Comparison of ENCODE assay signal across 7 mouse cellular contexts in the genomic region with DNA sequence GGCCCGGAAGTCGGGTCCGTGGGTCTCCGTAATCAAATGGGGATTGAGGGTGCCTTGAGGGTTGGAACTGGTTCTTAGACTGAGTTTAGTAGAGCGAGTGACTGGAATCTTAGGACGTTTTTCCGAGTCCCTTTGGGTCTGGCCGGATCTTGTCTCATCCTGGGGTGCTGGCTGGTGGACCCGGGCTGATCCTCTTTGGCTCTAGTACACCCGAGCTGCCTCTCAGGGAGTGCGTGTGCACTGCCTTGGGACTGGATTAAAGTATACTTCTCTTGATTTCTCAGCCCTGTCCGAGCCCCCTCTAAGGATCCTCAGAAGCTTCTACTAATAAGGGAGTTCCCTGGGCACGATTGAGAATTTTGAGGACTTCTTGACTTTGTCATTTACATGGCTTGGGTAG. TPM values are rescaled to one million over a fixed set of nuclear protein-coding genes. Genes with fewer than 3 reads are reported as not detected.
A peak's percentile ranks its signal among the peaks of the same experiment; 100 is the strongest.
DNase-seq lines count a peak whose midpoint lies in the region; ATAC-seq and TF ChIP-seq lines count a peak whose summit lies in the region.

No protein-coding gene starts in this region.

- no peaks in the 10 kb centered on the region for H3K36me3 ChIP-seq in testis, adult 2 months (ENCODE audit: control insufficient read depth, insufficient read depth, low read length)
- no peaks in the 10 kb centered on the region; the same call in 1 of the 2 replicates for H3K36me3 ChIP-seq in forebrain, embryonic 12.5 days (replicated peaks)
- H3K36me3 ChIP-seq in liver, embryonic 13.5 days, result peaks cover 15% of the 10 kb centered on the region

- no peaks in the 10 kb centered on the region for H3K4me1 ChIP-seq in testis, adult 2 months (ENCODE audit: control insufficient read depth, insufficient read depth, low read length)
- peaks cover 9% of the 10 kb centered on the region for H3K4me1 ChIP-seq in forebrain, embryonic 12.5 days
- peaks cover 32% of the 10 kb centered on the region for H3K4me1 ChIP-seq in liver, embryonic 13.5 days (replicated peaks)

- no peak for TF ChIP-seq POLR2A in testis, adult 2 months (IDR thresholded peaks at IDR 0.05; ENCODE audit: control insufficient read depth, low read depth, low read length)

- no peak for ATAC-seq in forebrain, embryonic 12.5 days (ENCODE audit: low FRiP score)
- peak; percentile 30 for ATAC-seq in liver, embryonic 13.5 days (ENCODE audit: low read depth)

- H3K9ac ChIP-seq in forebrain, embryonic 12.5 days, result peak overlapping the region; percentile 64
- H3K9ac ChIP-seq in liver, embryonic 13.5 days, result peak overlapping the region; percentile 81

- no peaks in the 10 kb centered on the region for H3K27me3 ChIP-seq in testis, adult 2 months (ENCODE audit: control insufficient read depth, insufficient read depth, low read length)
- peaks cover 9% of the 10 kb centered on the region; the same call in 1 of the 2 replicates for H3K27me3 ChIP-seq in forebrain, embryonic 12.5 days
- no peaks in the 10 kb centered on the region for H3K27me3 ChIP-seq in liver, embryonic 13.5 days

- peak overlapping the region; percentile 96 for H3K27ac ChIP-seq in testis, adult 2 months (ENCODE audit: control insufficient read depth, insufficient read depth, low read depth, low read length)
- 0 out of 2 replicates have a peak overlapping the region, but pooled peaks have one; percentile 42 for H3K27ac ChIP-seq in forebrain, embryonic 12.5 days
- peak overlapping the region; percentile 77 for H3K27ac ChIP-seq in liver, embryonic 13.5 days

- DNase-seq in testis, postnatal 10 days (ENCODE audit: low spot score), result no peak
- DNase-seq in liver, embryonic 13.5 days, result no peak
- DNase-seq in c-Kit-positive CD71-positive TER-119-positive erythroid progenitor cells, embryonic 14.5 days (ENCODE audit: low spot score), result no peak
- DNase-seq in urinary bladder, postnatal 25 days (ENCODE audit: low spot score), result no peak
- no peak for DNase-seq in retina, embryonic 14.5 days (ENCODE audit: low spot score)

- no peaks in the 10 kb centered on the region for H3K9me3 ChIP-seq in forebrain, embryonic 12.5 days
- no peaks in the 10 kb centered on the region for H3K9me3 ChIP-seq in liver, embryonic 13.5 days (replicated peaks)

- no peak for TF ChIP-seq CTCF in testis, adult 2 months (IDR thresholded peaks at IDR 0.05; ENCODE audit: control insufficient read depth, insufficient read depth, insufficient replicate concordance, low read depth, low read length)

- peak overlapping the region; percentile 54 for H3K4me2 ChIP-seq in forebrain, embryonic 12.5 days
- peak overlapping the region; percentile 74 for H3K4me2 ChIP-seq in liver, embryonic 13.5 days

- WGBS in forebrain, embryonic 12.5 days, result 20% methylated on average over 13 of the region's 13 CpGs
- 15% methylated on average over 13 of the region's 13 CpGs for WGBS in liver, embryonic 13.5 days (ENCODE audit: insufficient replicate concordance)

- peak overlapping the region; percentile 96 for H3K4me3 ChIP-seq in testis, adult 2 months (ENCODE audit: control insufficient read depth, low read depth, low read length)
- H3K4me3 ChIP-seq in forebrain, embryonic 12.5 days (replicated peaks), result peak overlapping the region; percentile 52
- peak overlapping the region; percentile 71 for H3K4me3 ChIP-seq in liver, embryonic 13.5 days (replicated peaks)

RNA-seq across cellular contexts. Expression of gene Piga, which starts 0.4 kb away (rescaled TPM):
- polyA plus RNA-seq in testis, adult 2 months (2012; rRNA removed), result 6.9 and 8.0 TPM in 2 replicates
- polyA plus RNA-seq in forebrain, embryonic 12.5 days (2016; fragmentation: Nextera tagmentation; extraction: Ambion mirVana), result 12.9 and 14.2 TPM in 2 replicates
- 14.9 and 18.3 TPM in 2 replicates for polyA plus RNA-seq in liver, embryonic 13.5 days (2015; fragmentation: Nextera tagmentation; extraction: Ambion mirVana)

RNA-seq across cellular contexts. Expression of gene Asb11, which starts 16.8 kb away (rescaled TPM):
- 0.22 and 2.1 TPM in 2 replicates for polyA plus RNA-seq in testis, adult 2 months (2012; rRNA removed)
- polyA plus RNA-seq in forebrain, embryonic 12.5 days (2016; fragmentation: Nextera tagmentation; extraction: Ambion mirVana), result not detected in 2 replicates
- polyA plus RNA-seq in liver, embryonic 13.5 days (2015; fragmentation: Nextera tagmentation; extraction: Ambion mirVana), result 0.09 and 0.17 TPM in 2 replicates

RNA-seq across cellular contexts. Expression of gene Vegfd, which starts 46.8 kb away (rescaled TPM):
- 1.1 and 1.4 TPM in 2 replicates for polyA plus RNA-seq in testis, adult 2 months (2012; rRNA removed)
- polyA plus RNA-seq in forebrain, embryonic 12.5 days (2016; fragmentation: Nextera tagmentation; extraction: Ambion mirVana), result 0.77 TPM in 2 replicates
- polyA plus RNA-seq in liver, embryonic 13.5 days (2015; fragmentation: Nextera tagmentation; extraction: Ambion mirVana), result 0.66 and 0.97 TPM in 2 replicates

Comparison
In these comparisons a context has a peak if more than half of its experiments do, and no peak if none do; other contexts are left out.
1. H3K27ac ChIP-seq: peak in every context shown above with its lines; median percentile 96 in testis, adult 2 months; 77 in liver, embryonic 13.5 days; 42 in forebrain, embryonic 12.5 days.